8 mouse cellular contexts compared by ENCODE assay signal in genomic region chr12:13269570-13270390, GRCm38 (mm10). TPM values are rescaled to one million over a fixed set of nuclear protein-coding genes. Genes with fewer than 3 reads are reported as not detected.
DNase-seq lines count a peak whose midpoint lies in the region; ATAC-seq and TF ChIP-seq lines count a peak whose summit lies in the region.

No protein-coding gene starts in this region.

- H3K9me3 ChIP-seq in lung, postnatal 0 days (ENCODE audit: low read length) = no peaks in the 10 kb centered on the region
- H3K9me3 ChIP-seq in embryonic facial prominence, embryonic 11.5 days (replicated peaks; ENCODE audit: control insufficient read depth, low read length) = no peaks in the 10 kb centered on the region
- H3K9me3 ChIP-seq in midbrain, postnatal 0 days (ENCODE audit: low read length) = no peaks in the 10 kb centered on the region

- DNase-seq in lung, postnatal 0 days (ENCODE audit: low spot score) = no peak
- no peak for DNase-seq in lung, postnatal 14 days
- DNase-seq in embryonic facial prominence, embryonic 11.5 days (ENCODE audit: low spot score) = no peak
- peak; percentile 61 for DNase-seq in induced T-regulatory cell, adult 2 months (ENCODE audit: low read depth)
- DNase-seq in midbrain, postnatal 0 days (ENCODE audit: low spot score) = no peak
- no peak for DNase-seq in testis, postnatal 14 days (ENCODE audit: low spot score)
- DNase-seq in urinary bladder, postnatal 14 days (ENCODE audit: low spot score) = no peak
- DNase-seq in frontal cortex, postnatal 10 days (ENCODE audit: low spot score in 2 of 2) = no peak

- peak overlapping the region; percentile 73 for H3K9ac ChIP-seq in lung, postnatal 0 days (replicated peaks; ENCODE audit: low read depth)
- H3K9ac ChIP-seq in embryonic facial prominence, embryonic 11.5 days (replicated peaks; ENCODE audit: low read length) = peak overlapping the region; percentile 83
- peak overlapping the region; percentile 80 for H3K9ac ChIP-seq in midbrain, postnatal 0 days (replicated peaks; ENCODE audit: low read length, poor library complexity, severe bottlenecking)

- ATAC-seq in lung, postnatal 0 days = 0 out of 2 replicates have a peak, but pooled peaks have one; percentile 5
- ATAC-seq in embryonic facial prominence, embryonic 11.5 days (replicated peaks; ENCODE audit: insufficient number of reproducible peaks, low FRiP score, low TSS enrichment, low read depth) = peak; percentile 40; the same call in 1 of the 2 replicates
- peak; percentile 32 for ATAC-seq in midbrain, postnatal 0 days (ENCODE audit: low FRiP score)

- H3K4me1 ChIP-seq in lung, postnatal 0 days (ENCODE audit: insufficient read depth, low read depth, low read length) = peaks cover 4% of the 10 kb centered on the region; the same call in 1 of the 2 replicates
- no peaks in the 10 kb centered on the region for H3K4me1 ChIP-seq in embryonic facial prominence, embryonic 11.5 days (ENCODE audit: control insufficient read depth, insufficient read depth, low read length)
- H3K4me1 ChIP-seq in midbrain, postnatal 0 days (ENCODE audit: insufficient read depth, low read length) = peaks cover 4% of the 10 kb centered on the region; the same call in 1 of the 2 replicates

- no peak for TF ChIP-seq EP300 in lung, postnatal 0 days (IDR thresholded peaks at IDR 0.05)

- H3K4me3 ChIP-seq in lung, postnatal 0 days (ENCODE audit: low read depth, low read length) = peak overlapping the region; percentile 93
- H3K4me3 ChIP-seq in embryonic facial prominence, embryonic 11.5 days (ENCODE audit: low read depth, low read length) = peak overlapping the region; percentile 83
- H3K4me3 ChIP-seq in midbrain, postnatal 0 days (ENCODE audit: low read depth, low read length) = peak overlapping the region; percentile 69

- no peak overlapping the region for H3K27ac ChIP-seq in lung, postnatal 0 days (ENCODE audit: low read length)
- no peak overlapping the region for H3K27ac ChIP-seq in embryonic facial prominence, embryonic 11.5 days (replicated peaks; ENCODE audit: low read depth, low read length)
- H3K27ac ChIP-seq in midbrain, postnatal 0 days (ENCODE audit: low read depth, low read length) = 0 out of 2 replicates have a peak overlapping the region, but pooled peaks have one; percentile 67

- no peak for TF ChIP-seq CTCF in lung, postnatal 0 days (IDR thresholded peaks at IDR 0.05)
- no peak for TF ChIP-seq CTCF in midbrain, postnatal 0 days (IDR thresholded peaks at IDR 0.05)

- 42% methylated on average over 16 of the region's 16 CpGs for WGBS in lung, postnatal 0 days
- 48% methylated on average over 16 of the region's 16 CpGs for WGBS in embryonic facial prominence, embryonic 11.5 days
- 47% methylated on average over 16 of the region's 16 CpGs for WGBS in midbrain, postnatal 0 days

- peak overlapping the region; percentile 75 for H3K4me2 ChIP-seq in lung, postnatal 0 days (replicated peaks; ENCODE audit: low read depth, low read length)
- H3K4me2 ChIP-seq in embryonic facial prominence, embryonic 11.5 days (ENCODE audit: low read depth, low read length) = peak overlapping the region; percentile 64
- peak overlapping the region; percentile 73 for H3K4me2 ChIP-seq in midbrain, postnatal 0 days (ENCODE audit: low read depth, low read length, poor library complexity, severe bottlenecking)

- H3K36me3 ChIP-seq in lung, postnatal 0 days (ENCODE audit: insufficient read depth, low read length) = no peaks in the 10 kb centered on the region
- no peaks in the 10 kb centered on the region for H3K36me3 ChIP-seq in embryonic facial prominence, embryonic 11.5 days (replicated peaks; ENCODE audit: control insufficient read depth, insufficient read depth, low read depth, low read length)
- peaks cover 6% of the 10 kb centered on the region; the same call in 1 of the 2 replicates for H3K36me3 ChIP-seq in midbrain, postnatal 0 days (ENCODE audit: insufficient read depth, low read length)

- H3K27me3 ChIP-seq in lung, postnatal 0 days (replicated peaks; ENCODE audit: insufficient read depth, low read length) = no peaks in the 10 kb centered on the region
- no peaks in the 10 kb centered on the region for H3K27me3 ChIP-seq in embryonic facial prominence, embryonic 11.5 days (ENCODE audit: control insufficient read depth, insufficient read depth, low read length)
- no peaks in the 10 kb centered on the region for H3K27me3 ChIP-seq in midbrain, postnatal 0 days (ENCODE audit: insufficient read depth, low read length)

RNA-seq across cellular contexts. Expression of gene Nbas, which starts 0.8 kb away (rescaled TPM):
- 5.4 and 5.8 TPM in 2 replicates for polyA plus RNA-seq in lung, postnatal 0 days (2015; fragmentation: Nextera tagmentation; extraction: Ambion mirVana)
- 14.3 and 14.9 TPM in 2 replicates for polyA plus RNA-seq in embryonic facial prominence, embryonic 11.5 days (2014; fragmentation: Nextera tagmentation; extraction: Ambion mirVana)
- total RNA-seq in midbrain, postnatal 0 days (2014; rRNA removed) = 41.4 and 50.9 TPM in 2 replicates
- 12.0 and 12.4 TPM in 2 replicates for polyA plus RNA-seq in midbrain, postnatal 0 days (2015; fragmentation: Nextera tagmentation; extraction: Ambion mirVana)

RNA-seq across cellular contexts. Expression of gene Ddx1, which starts 20.8 kb away (rescaled TPM):
- 53.4 and 55.2 TPM in 2 replicates for polyA plus RNA-seq in lung, postnatal 0 days (2015; fragmentation: Nextera tagmentation; extraction: Ambion mirVana)
- polyA plus RNA-seq in embryonic facial prominence, embryonic 11.5 days (2014; fragmentation: Nextera tagmentation; extraction: Ambion mirVana) = 206 and 216 TPM in 2 replicates
- total RNA-seq in midbrain, postnatal 0 days (2014; rRNA removed) = 48.3 and 54.4 TPM in 2 replicates
- 126 and 133 TPM in 2 replicates for polyA plus RNA-seq in midbrain, postnatal 0 days (2015; fragmentation: Nextera tagmentation; extraction: Ambion mirVana)
